Mouse (Mus musculus): ENCODE data around the gene Ccdc114. TPM values are rescaled to one million over a fixed set of nuclear protein-coding genes. Genes with fewer than 3 reads are reported as not detected.
A peak's percentile ranks its signal among the peaks of the same experiment; 100 is the strongest.
"Not testable (repeated sequence)": the region's sequence is repeated elsewhere in the genome, so short reads cannot be mapped to it uniquely, and the experiment has no call there.

Ccdc114 gene
- 4.6 and 6.9 TPM in 2 replicates for polyA plus RNA-seq (2012; rRNA removed)

DNA sequence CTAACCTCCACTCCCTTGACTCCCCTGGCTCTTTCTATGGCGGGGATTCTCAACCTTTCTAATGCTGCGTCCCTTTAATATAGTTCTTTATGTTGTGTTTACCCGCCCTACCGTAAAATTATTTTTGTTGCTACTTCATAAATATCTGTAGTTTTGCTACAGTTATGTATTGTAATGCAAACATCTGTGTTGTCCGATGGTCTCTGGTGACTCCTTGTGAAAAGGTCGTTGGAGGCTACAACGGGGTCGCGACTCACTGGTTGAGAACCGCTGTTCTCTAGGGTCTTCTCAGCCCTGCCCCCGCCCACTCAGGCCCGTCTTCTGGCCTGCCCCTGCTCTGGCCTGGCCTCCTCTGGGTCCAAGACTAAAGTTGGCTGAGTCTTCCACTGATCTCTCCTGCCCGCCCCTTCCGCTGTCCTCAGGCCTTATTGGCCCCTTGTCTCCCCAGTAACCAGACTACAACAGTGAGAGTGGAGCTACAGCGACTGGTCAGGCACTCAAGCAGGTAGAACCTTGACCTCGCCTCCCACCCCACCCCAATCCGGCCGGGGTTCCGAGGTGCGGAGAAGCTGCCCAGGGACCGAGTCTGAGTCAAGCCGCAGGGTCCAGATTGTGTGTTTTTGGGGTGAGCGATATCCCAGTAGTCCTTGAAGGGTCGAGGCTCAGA lies at the start of gene Ccdc114:
TSS of gene Ccdc114 (plus strand) at position 311 of the 667 bp plus-strand sequence.
- no peak for DNase-seq (ENCODE audit: low read depth)

DNA sequence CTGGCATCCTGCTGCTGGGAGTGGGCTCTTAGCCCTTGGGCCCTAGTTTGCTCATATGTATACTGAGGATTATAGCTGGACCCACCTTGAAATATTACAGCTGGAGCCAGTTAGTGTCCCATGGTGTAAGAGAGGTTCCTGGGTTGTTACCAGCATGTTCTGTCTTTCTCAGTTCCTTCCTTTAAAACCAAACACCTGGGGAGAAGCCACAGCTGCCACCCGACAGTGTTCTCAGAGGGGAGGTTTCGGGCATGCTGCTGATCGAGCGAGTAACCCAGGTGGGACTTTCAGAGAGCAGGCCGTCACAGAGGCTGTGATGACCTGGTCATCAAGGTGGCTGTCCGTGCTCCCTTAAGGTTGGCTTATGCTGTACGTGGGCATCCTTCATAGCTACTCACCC lies 47.0 kb upstream of the Ccdc114 start:
- DNase-seq (ENCODE audit: low read depth): no peak

DNA sequence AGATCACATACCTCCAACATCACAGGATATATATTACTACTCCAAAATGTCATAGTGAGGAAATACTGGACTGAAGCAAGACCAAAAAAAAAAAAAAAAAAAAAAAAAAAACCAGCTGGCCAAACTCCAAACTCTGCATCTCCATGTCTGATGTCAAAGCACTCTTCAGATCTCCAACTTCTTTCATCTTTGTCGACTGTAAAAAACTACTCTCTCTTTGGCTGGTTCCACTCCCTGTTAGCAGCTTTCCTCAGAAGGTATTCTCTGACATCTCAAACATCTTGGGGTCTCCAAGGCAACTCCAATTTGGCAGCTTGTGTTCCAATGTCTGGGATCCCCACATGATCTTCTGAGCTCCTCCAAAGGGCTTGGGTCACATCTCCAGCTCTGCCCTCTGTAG lies 45.6 kb upstream of the Ccdc114 start, which contains the start of gene Grin2d:
TSS of gene Grin2d (minus strand) at position 101 of the 400 bp plus-strand sequence.
- not testable (repeated sequence) for DNase-seq (ENCODE audit: low read depth)

DNA sequence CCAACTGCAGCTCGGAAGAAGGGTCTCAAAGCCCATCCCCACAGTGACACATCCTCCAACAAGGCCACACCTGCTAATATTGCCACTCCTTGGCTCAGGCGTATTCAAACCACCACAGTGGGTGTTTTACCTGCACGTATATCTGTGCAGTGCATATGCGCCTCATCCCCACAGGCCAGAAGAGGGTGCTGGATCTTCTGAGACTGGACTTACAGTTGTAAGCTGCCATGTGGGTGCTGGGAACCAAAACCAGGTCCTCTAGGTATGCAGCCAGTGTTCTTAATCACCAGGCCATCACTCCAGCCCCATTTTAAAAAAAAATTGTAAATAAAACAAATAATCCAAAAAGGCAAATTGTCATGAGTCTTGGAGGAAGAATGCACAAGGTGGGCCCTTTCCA lies 43.3 kb upstream of the Ccdc114 start:
- no peak for DNase-seq (ENCODE audit: low read depth)

DNA sequence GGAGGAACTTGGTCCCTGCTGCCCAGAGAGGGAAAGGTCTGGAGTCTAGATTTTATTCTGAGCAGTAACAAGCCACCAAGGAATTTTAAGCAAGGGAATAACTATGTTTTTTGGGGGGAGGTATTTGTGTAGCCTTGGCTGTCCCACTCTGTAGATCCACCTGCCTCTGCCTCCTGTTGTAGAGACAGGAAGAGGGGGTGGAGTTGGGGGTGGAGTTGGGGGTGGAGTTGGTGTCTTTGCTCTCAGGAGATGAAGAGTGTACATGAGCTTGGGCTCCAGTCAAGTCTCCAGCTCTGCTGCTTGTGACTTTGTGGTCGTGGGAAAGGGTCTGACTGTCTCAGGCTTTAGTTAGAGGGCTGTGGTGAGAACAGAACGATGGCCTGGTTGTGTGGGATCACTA lies 42.9 kb upstream of the Ccdc114 start:
- no peak for DNase-seq (ENCODE audit: low read depth)

DNA sequence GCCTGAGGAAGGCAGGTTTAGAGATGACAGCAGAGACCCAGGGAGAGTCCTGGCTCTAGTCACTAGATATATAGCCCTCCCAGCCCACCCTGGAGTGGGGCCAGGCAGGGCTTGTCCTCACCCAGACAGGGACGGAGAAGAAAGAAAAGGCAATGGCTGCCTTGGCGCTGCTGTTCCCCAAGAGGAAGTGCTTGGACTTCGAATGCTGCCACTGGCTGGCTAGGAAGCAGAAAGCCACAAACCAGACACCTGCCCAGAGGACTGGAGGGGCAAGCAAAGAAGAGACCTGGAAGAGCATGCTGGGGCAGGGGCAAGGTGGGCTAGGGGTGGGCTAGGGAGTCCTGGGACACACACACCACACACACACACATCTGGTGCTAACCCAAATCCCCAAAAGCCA lies 36.6 kb upstream of the Ccdc114 start:
- DNase-seq (ENCODE audit: low read depth): no peak

- DNase-seq (ENCODE audit: low read depth): no peak
These were observed 31.2 kb upstream of the Ccdc114 start for GRCm38 (mm10) chr7:45892651-45893050.

- no peak for DNase-seq (ENCODE audit: low read depth)
These were observed 27.8 kb upstream of the Ccdc114 start for GRCm38 (mm10) chr7:45895931-45896516.

DNA sequence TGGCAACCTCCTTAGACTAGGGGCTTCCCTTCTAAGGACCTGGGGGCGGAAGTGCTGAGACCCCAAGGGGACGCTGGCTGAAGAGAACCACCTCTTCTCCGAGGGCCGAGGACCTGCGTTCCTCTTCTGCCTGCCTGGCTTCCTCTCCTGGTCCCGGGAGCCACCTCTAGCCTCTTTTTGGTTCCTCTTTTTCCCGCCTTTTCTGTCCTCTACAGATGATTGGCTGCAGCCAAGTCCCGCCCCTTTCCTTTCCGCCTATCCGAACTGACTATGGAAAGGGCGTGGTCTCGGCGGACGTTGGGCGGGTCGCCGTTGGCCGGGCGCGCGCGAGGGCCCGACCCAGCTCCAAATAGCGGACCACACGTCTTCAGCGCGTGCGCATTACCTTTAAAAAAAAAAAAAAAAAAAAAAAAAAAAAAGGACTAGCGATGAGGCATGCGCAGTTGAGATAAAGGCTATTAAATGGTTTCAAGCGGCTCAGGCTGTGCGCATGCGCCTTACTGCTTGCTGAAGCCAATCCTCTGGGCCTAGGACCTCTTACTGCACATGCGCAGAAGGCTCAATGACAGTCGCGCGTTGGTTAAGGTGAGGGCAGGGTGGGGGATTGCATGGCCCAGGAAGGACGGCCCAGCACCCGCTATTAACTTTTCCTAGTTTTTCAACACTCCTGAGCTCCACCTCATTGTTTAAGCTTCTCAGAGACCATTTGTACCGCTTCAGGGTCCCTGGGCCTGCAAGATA lies 27.2 kb upstream of the Ccdc114 start, which contains the start of the genes Syngr4 and Tmem143:
TSS of gene Syngr4 (minus strand) at position 198 of the 741 bp plus-strand sequence.
TSS of gene Tmem143 (plus strand) at position 425 of the 741 bp plus-strand sequence.
- DNase-seq (ENCODE audit: low read depth): peak; percentile 86

GRCm38 (mm10) chr7:45897258-45897757 lies 26.6 kb upstream of the Ccdc114 start:
- DNase-seq (ENCODE audit: low read depth): no peak

DNA sequence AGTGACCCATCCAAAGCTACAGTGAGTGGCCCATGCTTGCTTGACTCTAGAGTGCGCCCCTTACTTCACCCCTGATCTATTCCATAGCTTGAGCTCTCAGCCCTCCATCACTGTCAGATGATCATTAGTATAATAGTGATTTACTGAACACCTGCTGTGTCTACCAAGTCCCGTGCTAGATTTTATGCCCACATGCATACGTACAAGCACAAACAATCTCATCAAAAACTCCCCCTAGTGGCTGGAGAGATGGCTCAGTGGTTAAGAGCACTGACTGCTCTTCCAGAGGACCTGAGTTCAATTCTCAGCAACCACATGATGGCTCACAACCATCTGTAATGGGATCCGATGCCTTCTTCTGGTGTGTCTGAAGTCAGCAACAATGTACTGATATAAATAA lies 25.7 kb upstream of the Ccdc114 start:
- DNase-seq (ENCODE audit: low read depth): not testable (repeated sequence)

DNA sequence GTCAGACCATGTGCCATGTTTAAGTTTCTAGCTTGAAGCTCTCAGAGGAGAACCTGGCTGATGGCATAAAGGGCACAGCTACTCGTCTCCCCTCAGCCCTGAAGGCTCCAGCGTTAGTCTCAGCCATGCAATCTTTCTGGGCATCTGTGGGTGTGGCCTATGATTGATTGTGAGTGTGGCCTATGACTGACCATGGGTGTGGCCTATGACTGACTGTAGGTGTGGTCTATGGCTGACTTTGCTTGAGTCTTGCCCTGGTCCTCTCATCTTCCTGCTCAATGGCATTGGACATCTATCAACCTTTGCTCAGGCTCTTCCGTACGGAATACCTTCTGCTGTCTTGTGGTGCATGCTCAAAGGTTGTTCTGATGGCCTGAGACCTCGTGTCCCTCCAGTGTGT lies 22.3 kb upstream of the Ccdc114 start:
- no peak for DNase-seq (ENCODE audit: low read depth)

DNA sequence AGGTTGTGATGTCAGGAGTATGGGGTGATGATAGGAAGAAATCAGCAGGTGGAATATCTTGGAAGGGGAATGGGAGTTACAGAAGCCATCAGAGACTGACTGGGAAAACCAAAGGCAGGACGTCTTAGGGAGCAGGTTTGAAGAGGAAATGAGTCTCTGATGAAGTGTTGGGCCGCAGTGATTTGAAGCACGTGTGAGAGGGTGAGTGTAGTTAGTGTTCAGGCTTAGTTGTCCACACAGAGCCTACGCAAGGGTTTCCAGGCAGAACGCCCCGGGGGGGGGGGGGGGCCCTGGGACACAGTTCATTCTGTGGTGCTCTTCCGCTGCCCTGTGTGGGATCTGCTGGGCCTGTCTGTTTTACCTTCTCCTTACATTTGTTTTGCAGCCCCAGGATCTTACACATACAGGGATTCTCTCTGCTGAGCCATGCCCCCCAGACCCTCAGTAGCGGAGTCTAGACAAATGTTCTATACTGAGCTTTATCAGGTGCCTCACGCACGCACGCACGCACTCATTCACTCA lies 21.3 kb upstream of the Ccdc114 start:
- no peak for DNase-seq (ENCODE audit: low read depth)

DNA sequence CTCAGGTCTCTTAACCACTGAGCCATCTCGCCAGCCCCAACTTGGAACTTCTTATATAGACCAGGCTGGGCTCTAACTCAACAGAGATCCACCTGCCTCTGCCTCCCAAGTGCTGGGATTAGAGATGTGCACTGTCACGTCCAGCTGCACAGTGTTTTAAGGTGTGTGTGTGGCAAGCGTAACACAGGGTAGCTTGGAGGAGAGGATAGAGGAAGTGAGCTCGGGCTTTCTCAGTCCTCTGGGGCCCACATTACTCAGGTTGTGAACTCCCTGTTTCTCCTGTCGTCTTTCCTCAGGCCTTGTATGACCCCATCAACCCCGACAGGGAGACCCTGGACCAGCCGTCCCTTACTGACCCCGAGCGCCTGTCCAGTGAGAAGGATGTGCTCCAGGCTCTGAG lies 17.2 kb upstream of the Ccdc114 start:
- no peak for DNase-seq (ENCODE audit: low read depth)

GRCm38 (mm10) chr7:45908384-45908783 lies 15.5 kb upstream of the Ccdc114 start:
- DNase-seq (ENCODE audit: low read depth): no peak

GRCm38 (mm10) chr7:45909145-45909544 lies 14.7 kb upstream of the Ccdc114 start:
- no peak for DNase-seq (ENCODE audit: low read depth)

DNA sequence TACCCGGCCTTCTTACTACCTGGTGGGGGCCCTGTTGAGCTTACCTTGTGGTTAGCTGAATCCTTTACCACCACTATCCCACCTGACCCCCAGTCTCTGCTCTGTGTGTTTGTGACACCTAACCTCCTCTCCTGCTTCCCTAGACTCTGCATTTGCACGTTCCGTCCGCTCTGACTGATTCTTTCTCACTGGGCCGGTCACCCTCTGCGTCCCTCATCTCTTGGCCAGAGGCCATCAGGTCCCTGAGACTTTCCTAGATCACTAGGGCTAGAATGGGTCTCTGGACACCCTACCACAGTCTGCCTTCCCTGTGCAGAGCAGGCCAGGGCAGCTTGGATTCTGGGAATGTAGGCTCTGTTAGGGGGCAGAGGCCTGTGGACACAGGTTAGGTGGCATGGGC lies 9.8 kb upstream of the Ccdc114 start:
- no peak for DNase-seq (ENCODE audit: low read depth)

DNA sequence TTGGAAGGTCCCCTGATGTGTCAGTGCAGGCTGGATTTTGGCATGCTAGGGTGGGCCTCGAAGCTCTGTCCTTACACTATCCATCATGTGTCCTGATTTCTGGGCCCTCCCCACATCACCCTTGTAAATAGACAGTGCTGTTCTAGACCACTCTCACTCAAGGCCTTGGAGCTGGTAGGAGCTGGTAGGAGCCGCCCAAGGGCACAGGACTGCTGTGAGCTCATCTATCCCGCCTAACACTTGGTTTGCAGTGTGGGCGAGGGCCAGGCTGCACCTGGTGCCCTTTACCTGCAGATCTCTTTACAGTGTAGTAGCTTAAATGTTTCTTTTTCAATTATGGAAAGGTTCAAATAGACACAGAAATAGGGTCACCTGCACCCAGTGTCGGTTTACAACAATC lies 8.9 kb upstream of the Ccdc114 start:
- DNase-seq (ENCODE audit: low read depth): no peak

- no peak for DNase-seq (ENCODE audit: low read depth)
These were observed 7.5 kb upstream of the Ccdc114 start for GRCm38 (mm10) chr7:45916056-45917003.

DNA sequence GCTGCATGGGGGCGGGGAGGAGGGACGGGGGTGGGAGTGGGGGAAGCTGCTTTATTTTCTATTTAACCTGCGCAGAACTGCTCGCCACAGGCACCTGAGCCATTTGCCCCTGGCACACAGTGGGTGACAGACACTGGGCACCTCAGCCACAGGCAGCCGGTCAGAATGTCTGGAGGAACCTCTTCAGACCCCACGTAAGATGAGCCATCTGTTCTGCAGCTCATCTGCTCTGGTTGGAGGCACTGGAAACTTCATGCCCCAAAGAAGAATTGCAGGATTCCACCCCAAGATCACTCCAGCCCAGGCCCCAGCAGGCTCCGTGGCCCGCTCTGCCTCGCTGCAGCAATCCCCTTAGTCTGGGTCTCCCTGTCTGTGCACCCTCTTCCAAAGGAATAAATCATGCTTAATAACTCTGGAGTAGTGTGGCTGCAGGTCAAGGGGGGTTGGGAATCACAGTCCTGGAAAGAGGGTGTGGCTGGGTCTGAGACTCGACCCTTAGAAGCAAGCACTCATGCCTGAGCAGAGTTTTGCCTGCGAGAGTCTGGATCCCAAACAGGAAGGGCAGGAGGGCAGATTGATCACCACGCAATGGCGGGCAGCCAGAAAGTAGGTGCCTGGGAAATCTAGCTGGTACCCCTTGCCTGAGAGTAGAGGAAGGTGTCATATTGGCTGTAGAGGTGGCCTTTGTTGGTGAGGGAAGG lies 6.7 kb upstream of the Ccdc114 start:
- DNase-seq (ENCODE audit: low read depth): no peak
